Mouse (Mus musculus) embryonic fibroblast, embryonic 13.5 days (primary cell): Measurements from ENCODE around the gene Pou4f2. TPM values are rescaled to one million over a fixed set of nuclear protein-coding genes. Genes with fewer than 3 reads are reported as not detected.

Source experiments
- H3K27ac ChIP-seq: 2 replicates; pipeline ENCODE4 v1.5.1; 2012; ENCODE audit warnings: low read length, control low read depth, inconsistent platforms; ENCODE audit not compliant: insufficient read depth
- H3K4me1 ChIP-seq: 2 replicates; pipeline ENCODE4 v1.6.1; 2011; ENCODE audit warnings: low read length; ENCODE audit not compliant: control insufficient read depth, insufficient read depth
- H3K4me3 ChIP-seq: 2 replicates; pipeline ENCODE4 v1.5.1; 2011; ENCODE audit warnings: mild to moderate bottlenecking, control low read depth, low read length; ENCODE audit not compliant: insufficient read depth
- CTCF ChIP-seq: IDR thresholded peaks from 2 replicates; pipeline ENCODE4 v1.5.1; 2011; ENCODE audit warnings: mild to moderate bottlenecking, control low read depth, low read length, moderate library complexity, borderline replicate concordance; ENCODE audit not compliant: insufficient read depth
- POLR2A ChIP-seq: IDR thresholded peaks from 2 replicates; pipeline ENCODE4 v1.6.1; 2011; ENCODE audit warnings: low read depth, mild to moderate bottlenecking, control low read depth, low read length, moderate library complexity
- polyA plus RNA-seq: library from polyadenylated mRNA; stranded (reverse); fragments of >200 nt; gene quantifications from 2 replicates; pipeline ENCODE4 v1.2.4, GENCODE M21; 2011; ENCODE audit warnings: low read depth; ENCODE audit not compliant: missing spikeins, insufficient read length

Pou4f2 gene
- polyA plus RNA-seq, 1 experiment, result not detected

GRCm38 (mm10) chr8:78423937-78424336, 12.5 kb downstream of the Pou4f2 start:
- H3K4me3 ChIP-seq, result no peak overlapping the region

GRCm38 (mm10) chr8:78420101-78420503, 16.3 kb downstream of the Pou4f2 start:
- Histone ChIP-seq H3K4me3 (peak overlapping the region; percentile 14; the same call in 1 of the 2 replicates), H3K4me1 (no peaks in the 10 kb centered on the region), H3K27ac (no peak overlapping the region)
- TF ChIP-seq POLR2A (no peak), CTCF (no peak)

More at GRCm38 (mm10) chr8:78423937-78424336, 12.5 kb downstream of the Pou4f2 start:
- Histone ChIP-seq H3K4me1 (no peaks in the 10 kb centered on the region), H3K27ac (no peak overlapping the region)
- TF ChIP-seq POLR2A, result no peak
- no peak for TF ChIP-seq CTCF

- TF ChIP-seq POLR2A, result no peak
- TF ChIP-seq CTCF, result no peak
- H3K4me3 ChIP-seq, result no peak overlapping the region
- no peak overlapping the region for H3K27ac ChIP-seq
- H3K4me1 ChIP-seq, result no peaks in the 10 kb centered on the region
Measured at GRCm38 (mm10) chr8:78419272-78419671, 17.2 kb downstream of the Pou4f2 start.

GRCm38 (mm10) chr8:78390756-78391155, 45.7 kb downstream of the Pou4f2 start:
- Histone ChIP-seq H3K4me3 (no peak overlapping the region), H3K27ac (no peak overlapping the region), H3K4me1 (no peaks in the 10 kb centered on the region)
- no peak for TF ChIP-seq POLR2A
- TF ChIP-seq CTCF, result no peak

Other genes starting within 250 kb of the Pou4f2 start
- gene Ttc29, start 223.3 kb downstream of the Pou4f2 start, polyA plus RNA-seq, result not detected in 2 replicates
- gene Rbmxl1, start 72.3 kb upstream of the Pou4f2 start, polyA plus RNA-seq, result 85.1 and 86.5 TPM in 2 replicates
- 33.1 and 33.5 TPM in 2 replicates for gene Slc10a7, start 72.7 kb upstream of the Pou4f2 start, polyA plus RNA-seq